Mouse (Mus musculus): ENCODE measurements around the gene Slc6a15.

DNA sequence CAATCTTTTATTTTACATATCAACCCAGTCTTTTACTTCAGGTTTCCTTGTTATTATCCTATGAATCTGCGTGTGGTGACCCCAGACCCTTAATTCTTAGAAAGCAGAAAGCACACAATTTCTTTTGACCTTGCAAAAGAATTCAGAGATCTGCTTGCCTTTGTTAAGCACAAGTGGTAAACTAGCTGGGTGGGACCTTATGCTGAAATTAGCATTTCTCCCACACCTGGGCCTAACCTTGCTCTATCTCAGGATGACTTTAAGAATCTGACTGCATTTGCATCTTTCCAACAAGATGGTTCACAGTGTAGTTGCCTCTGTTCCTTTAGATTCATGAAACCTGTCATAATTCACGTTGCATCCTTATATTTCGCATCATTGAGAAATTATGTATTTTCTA, 44.2 kb upstream of the Slc6a15 start:
- TF ChIP-seq USF1 (IDR thresholded peaks at IDR 0.05; ENCODE audit: low read depth), result no peak
- no peak for TF ChIP-seq CTCF (IDR thresholded peaks at IDR 0.05; ENCODE audit: control insufficient read depth, insufficient read depth, insufficient read length)
- no peak for TF ChIP-seq MYOD1 (IDR thresholded peaks at IDR 0.05; ENCODE audit: control insufficient read depth, insufficient read length, low read depth)

Data from C2C12 (cell line).